Mouse (Mus musculus): ENCODE results near the gene Gprc6a. TPM values are rescaled to one million over a fixed set of nuclear protein-coding genes. Genes with fewer than 3 reads are reported as not detected.

The Gprc6a gene
- total RNA-seq (2015; ENCODE audit: low replicate concordance), result not detected in 2 replicates
- not detected in 2 replicates for total RNA-seq (2017; ENCODE audit: low replicate concordance)

DNA sequence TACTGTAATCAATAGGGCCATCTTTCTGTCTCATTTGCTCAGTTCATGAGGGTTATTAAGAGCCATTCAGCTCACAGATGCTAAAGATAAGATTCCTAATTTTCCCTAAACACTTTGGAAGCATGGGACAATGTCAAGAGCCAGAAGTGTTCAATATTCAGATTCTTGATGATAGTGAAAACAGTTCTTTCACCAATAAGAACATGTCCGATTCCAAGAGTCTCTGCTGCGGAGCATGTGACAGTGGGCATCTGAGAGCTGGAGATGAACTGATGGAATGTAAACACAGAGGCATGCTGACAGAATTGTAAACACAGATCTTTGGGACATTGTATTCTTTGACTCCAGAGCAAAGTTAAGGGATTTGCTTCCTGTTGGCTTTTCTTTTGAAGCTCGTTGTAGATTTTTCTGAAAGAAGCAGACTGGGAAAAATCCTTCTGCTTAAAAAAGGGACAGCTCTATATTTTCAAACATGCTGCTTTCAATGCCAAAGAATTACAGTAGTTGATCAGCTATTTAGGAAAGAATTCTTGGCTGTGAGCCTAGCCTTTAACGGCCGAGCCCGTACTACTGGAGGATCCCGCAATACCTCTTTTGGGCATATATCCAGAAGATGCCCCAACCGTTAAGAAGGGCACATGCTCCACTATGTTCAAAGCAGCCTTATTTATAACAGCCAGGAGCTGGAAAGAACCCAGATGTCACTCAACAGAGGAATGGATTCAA, at the start of gene Gprc6a:
TSS of gene Gprc6a (minus strand) at position 51 of the 726 bp plus-strand sequence.
- ATAC-seq (replicated peaks; ENCODE audit: low FRiP score, poor library complexity, severe bottlenecking), result no peak

DNA sequence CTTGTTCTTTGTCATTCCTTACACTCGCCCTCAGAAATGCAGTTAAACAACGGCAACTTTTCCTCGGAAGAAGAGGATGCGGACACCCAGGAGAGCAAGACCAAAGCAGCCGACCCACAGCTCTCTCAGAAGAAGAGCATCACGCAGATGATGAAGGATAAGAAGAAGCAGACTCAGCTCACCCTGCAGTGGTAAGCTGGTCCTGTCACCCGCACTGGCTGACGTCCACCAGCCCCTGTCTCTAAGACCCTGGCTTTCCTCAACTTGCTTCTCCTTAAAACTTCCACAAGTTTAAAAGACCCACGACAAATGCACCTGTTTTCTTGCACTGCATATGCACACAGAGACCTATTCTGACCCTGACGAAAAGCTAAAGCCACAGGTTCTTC, 47.0 kb upstream of the Gprc6a start:
- ATAC-seq (replicated peaks; ENCODE audit: low FRiP score, poor library complexity, severe bottlenecking), result no peak

DNA sequence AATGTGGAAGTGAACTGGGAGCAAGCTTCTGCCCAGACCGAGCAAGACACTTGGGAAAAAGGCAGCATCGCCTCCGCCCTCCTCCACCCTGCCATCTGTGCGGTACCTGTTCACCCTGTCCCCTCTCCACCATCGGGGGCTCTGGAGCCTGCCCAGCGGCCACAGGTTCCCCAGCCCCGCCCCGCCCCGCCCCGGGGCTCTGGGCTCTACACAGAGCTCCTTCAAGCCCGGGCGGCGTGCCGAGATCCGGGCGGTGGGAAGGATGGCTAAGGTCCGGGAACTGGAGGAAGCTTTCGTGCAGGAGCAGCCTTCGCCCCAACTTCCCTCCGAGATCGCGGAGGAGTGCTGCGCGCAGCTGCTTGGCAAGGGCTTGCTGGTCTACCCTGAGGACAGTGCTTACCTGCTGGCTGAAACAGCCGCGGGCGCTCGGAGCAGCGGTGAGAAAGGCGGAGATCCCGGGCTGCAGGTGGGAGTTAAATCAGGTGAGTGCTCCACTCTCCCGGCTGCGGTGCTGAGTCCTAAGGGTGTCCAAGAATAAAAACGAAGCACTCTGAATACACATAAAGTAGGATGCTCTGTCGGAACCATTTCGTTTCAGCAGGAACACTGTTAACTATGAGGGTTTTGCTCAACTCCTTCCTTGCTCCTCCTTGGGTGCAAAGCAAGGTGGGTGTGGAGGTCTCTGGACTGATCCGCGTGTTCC, 46.4 kb upstream of the Gprc6a start, which contains the start of gene Rfx6:
TSS of gene Rfx6 (plus strand) at position 209 of the 703 bp plus-strand sequence.
- no peak for ATAC-seq (replicated peaks; ENCODE audit: low FRiP score, poor library complexity, severe bottlenecking)

DNA sequence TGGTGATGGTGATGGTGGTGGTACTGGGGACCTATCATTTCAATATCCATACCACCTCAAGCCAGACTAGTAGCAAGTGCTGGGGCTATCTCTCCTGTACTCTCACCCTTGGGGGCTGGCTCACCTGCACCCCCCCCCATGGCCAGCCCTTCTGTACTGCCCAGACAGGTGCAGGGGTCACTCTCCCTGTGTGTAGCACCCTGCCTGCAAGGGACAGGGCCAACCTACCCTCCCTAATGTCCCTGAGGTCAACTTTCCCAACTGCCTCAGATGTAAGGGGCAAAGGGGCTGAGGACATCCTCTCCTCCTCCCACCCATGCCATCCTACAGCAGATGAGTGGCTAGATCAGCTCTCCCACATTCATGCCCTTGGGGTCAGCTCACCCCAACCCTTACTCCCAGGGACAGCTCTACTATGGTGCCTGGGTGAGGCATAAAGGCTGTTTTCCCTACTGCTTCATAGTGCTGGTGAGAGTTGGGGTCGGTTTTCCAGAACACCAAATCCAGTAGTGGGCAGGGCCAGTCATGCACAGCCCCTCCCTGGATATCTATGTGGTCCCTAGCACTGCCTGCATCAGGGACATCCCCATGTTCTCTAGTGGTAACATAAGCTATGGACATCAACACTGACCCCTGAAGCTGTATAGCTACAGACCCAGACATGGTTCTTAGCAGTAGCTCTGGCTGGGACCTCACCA, 41.0 kb upstream of the Gprc6a start:
- no peak for ATAC-seq (replicated peaks; ENCODE audit: low FRiP score, poor library complexity, severe bottlenecking)

DNA sequence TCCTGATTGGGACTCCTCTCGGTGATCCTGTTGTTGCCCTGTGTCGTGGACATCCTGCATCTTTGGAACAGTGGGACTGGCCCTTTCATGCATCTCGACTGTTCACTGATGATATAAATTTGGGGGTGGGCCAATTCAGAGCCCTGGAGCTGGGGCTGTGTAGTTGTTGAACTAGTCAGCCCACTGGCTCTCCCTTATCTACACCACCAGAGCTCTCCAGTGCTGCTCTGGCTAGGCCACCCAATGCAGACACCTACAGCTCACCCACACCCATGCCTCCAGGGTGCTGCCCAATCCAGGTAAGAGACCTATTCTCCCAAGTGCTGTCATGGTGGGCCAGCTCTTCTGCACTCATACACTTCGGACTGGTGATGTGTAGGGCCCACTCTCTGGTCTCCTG, 40.3 kb upstream of the Gprc6a start:
- no peak for ATAC-seq (replicated peaks; ENCODE audit: low FRiP score, poor library complexity, severe bottlenecking)

DNA sequence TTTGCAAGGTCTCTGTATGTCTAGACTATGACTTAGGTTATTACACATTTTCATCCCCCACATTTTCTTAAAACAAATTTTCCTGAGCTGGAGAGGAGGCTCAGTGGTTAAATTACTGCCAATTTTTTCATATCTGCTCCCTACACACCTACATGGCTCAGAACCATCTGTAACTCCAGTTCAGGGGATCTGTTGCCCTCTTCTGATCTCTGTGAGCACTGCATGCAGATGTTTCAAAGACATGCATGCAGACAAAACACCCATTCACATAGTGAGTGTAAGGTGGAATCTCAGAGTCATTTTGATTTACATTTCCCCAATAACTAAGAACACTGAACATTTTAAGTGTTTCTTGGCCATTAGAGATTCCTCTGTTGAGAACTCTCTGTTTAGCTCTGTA, 38.1 kb upstream of the Gprc6a start:
- ATAC-seq (replicated peaks; ENCODE audit: low FRiP score, poor library complexity, severe bottlenecking), result no peak

DNA sequence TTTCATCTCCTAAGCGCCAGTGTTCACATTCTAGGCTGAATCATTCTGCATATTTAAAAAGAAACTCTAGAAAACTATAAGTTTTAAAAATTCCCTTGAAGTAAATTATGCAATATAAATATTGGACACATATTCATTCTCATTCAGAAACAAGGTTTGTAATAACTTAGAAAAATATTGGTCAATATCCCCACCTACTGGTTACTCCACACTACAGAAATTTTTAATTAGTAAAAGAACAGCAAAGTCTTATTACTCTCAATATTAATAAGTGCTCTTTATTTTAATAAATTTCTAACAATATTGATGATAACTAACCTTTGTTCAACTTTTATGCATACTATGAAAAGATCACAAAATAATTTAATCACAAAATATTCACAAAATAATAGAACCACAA, 26.1 kb upstream of the Gprc6a start:
- no peak for ATAC-seq (replicated peaks; ENCODE audit: low FRiP score, poor library complexity, severe bottlenecking)

DNA sequence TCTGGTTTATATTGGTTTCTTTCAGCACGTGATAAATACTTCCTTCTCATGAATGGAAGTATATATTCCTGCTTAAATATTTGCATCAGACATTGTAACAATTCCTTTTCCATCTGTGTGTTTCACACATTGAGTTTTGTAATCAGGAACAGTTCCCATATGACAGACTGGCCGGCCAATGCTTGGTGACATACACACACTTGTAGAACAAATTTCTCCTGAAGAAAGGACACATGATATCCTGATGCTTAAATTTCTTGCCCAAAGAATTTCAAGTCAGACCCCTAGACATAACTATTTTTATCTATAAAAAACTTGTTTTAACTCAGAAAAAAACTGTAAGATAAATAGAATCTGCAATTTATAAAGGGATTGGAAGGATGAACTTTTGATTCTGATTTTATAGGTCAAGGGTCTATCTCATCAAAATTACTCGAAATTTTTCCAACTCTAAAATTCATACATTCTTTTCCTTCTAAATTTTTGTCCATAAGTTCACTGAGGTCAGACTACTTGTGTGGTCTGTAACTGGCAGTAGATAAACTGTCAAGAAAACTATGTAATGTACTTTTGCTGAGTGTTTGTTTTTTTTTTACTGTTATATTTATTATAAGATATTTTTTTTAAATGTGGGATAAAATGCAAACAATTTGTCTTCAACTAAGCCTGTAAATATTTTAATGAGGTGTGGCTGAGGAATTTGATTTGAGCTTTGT, 18.4 kb upstream of the Gprc6a start:
- ATAC-seq (replicated peaks; ENCODE audit: low FRiP score, poor library complexity, severe bottlenecking), result no peak

DNA sequence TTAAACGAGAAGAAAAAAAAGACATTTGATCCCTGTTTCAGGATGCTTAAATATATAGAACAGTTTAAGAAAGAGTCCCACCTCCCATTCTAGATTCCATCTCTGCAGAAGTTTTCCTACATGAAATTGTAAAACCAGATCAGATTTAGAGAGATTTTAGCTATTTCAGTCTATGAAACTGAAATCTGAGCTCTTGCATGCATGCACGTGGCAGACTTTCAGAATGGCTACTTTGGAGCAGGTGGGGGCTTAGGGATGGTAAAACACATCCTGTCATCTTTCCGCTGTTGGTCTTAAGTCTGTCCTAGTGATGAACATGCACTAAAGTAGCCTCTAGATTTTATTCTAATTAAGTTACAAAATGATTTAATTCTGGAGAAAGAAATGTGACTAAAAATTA, 10.1 kb downstream of the Gprc6a start:
- ATAC-seq (replicated peaks; ENCODE audit: low FRiP score, poor library complexity, severe bottlenecking), result no peak

DNA sequence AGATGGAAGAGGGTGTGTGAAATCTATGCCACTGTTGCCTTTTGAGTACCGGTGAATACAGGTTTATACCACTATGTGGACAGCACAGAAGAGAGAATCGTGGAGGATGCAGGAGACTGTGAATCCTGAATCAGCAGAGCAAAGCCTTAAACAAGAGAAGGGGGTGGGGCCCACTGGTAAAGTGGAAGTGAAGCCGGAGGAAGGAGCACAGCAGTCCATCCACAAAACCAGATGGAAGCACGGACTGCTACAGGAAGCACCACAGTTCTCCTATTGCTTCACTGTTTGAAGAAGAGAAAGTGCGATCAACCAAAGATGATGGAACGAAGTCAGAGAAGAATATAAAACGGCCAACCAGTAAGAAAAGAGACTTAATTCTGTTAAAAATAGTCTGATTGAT, 11.1 kb downstream of the Gprc6a start:
- ATAC-seq (replicated peaks; ENCODE audit: low FRiP score, poor library complexity, severe bottlenecking), result no peak

DNA sequence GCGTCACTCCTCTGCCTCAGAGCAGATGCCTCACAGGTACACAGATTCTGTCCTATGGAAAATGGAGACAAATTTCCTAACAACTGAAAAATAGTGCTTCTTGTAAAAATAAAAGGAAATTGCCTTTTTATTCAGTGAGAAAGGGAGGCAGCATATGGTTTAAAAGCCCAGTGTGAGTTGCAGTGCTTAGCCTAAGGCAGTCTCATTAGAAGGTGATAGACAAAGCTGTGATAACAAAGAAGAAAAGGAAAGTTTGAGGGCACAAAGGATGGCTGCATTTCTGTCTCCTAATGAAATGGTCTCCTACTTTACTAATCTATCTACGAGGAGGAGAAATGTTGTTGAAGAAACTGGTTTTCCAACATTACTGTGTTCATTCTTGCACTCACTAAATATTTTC, 12.7 kb downstream of the Gprc6a start:
- no peak for ATAC-seq (replicated peaks; ENCODE audit: low FRiP score, poor library complexity, severe bottlenecking)

DNA sequence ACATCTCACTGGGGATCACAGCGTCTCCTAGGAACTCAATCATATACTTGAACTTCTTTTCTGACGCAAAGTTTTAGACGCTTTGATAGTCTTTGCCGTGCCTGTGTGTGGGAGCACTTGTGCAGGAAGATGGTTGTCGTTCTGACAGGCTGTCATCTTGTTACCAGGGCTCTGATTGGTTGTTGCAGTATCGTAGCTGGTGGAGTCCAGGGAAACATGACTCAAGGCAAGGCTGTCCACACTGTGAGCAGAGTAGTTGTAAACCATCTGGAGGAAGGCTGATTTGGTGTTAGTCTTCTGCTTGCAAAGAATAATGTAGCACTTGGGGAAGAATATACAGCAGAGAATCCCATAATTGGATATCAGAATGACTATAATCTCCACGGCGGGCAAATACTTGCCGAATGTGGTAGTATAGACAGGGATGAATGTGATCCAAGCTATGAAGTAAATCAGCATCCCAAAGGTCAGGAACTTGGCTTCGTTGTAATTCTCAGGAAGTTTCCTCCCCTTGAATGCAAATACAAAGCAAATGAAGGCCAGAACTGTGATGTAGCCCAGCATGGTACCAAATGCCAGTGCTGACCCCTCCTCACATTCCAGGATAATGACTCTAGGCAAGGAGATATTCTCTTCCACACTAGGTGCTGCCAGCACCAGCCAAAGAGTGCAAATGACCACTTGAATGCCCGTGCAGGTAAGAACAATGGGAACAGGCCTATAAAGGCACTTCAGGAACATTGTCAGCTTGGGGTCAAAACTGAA, 16.3 kb downstream of the Gprc6a start:
- ATAC-seq (replicated peaks; ENCODE audit: low FRiP score, poor library complexity, severe bottlenecking), result no peak

DNA sequence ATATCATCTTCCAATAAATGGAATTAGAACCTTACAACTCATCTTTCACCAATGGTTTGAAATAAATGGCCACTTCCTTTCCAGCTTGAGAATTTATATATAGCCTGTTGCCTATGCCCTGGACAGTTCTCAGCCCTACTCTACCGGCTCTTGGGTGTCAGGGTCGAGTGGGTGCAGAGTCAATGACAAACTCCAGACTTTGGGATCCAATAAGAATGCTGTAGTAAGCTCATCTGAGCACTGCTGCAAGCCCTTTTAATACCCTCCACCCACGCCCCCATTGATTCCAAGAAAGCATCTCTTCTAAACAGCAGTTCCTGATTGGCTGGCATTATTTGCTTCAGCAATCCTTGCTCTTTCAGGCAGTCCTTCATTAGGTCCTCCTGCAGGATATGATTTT, 17.8 kb downstream of the Gprc6a start:
- ATAC-seq (replicated peaks; ENCODE audit: low FRiP score, poor library complexity, severe bottlenecking), result no peak

DNA sequence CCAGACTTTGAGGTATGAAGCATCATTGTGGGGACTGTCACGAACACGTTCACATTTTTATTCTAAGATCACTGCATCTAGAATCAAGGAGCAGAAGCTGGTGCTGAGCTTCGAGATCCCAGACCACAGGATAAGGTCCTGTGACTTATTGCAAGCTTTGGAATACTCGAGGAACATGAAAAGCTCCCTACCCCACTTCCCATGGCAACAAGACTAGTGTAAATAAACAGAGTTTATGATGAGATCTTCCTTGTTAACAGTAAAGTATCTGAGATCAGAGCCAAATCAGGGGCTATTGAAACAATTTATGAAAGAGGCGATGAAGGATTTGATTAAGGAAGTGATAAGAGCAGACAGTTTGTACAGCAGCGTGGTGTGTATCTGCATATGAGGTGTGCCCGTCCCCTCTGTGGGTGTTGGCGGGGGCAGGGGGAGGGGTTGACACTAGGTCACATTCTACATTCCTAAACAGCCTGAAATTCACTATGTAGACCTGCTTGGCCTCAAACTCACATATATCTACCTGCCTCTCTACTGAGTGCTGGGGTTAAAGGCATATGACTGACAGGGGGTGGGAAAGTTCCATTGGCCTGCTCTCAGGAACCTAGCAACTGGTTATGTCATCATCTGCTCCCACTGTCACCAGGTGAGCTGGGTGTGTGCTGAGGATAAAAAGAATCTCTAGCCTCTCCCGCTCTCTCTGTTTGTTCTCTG, 19.1 kb downstream of the Gprc6a start:
- ATAC-seq (replicated peaks; ENCODE audit: low FRiP score, poor library complexity, severe bottlenecking), result no peak

DNA sequence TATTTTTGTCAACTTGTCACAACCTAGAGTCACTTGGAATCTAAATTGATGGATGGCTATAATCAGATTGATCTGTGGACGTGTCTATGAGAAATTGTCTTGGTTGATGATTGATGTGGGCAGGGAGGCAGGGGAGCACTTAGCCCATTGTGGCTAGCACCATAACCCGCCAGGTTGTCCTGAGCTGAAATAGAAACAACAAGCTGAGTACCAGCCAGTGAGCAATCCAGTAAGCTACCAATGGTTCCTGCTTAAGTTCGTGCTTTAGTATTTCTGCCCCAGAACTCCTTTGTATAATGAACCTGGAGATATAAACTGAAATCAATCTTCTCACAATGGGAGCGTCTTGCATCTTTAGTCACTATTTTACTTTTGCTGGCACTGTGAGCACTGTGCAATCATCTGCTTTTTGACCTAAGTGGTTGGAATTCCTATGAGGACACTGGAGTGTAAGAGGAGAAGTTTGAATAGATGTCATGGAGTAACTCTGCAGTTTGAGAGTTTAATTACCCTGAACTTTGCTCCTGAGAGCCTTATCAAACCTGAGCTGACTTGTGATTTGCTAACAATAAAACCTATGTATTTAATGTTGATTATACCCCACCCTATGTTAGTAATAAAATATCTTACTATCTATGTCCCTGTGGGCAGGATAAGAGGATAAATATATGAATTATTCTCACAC, 21.4 kb downstream of the Gprc6a start:
- ATAC-seq (replicated peaks; ENCODE audit: low FRiP score, poor library complexity, severe bottlenecking), result no peak

DNA sequence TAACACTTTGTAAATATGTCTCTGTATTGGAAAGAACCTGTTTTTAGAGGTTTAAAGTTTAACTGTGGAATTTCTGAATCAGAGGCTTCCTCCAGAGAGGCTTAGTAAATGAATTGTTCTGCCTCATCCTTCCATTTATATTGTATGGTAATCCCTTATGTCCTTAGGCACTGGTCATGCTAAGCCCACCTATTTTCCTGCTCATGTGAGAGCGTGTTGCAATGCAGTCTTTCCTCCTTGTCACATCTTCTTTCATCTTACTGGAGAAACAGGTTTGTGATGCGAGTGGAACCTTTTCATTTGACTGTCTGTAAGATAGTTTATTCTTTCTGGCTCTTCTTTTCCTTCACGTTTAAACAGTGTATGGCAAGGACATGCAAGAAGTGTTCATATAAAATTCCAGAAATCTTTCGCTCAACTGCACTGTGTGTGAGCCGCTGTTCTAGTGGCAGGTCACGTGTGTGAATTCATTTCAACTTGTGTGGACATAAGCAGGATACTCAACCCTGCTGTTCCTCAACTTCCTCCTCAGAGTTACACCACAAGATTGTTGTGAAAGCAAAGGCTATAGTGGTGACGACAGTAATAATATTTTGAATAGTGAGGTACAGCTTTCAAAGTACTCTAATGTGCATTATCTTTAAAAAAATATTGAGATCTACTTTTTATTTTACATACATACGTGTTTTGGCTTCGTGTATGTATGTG, 34.2 kb downstream of the Gprc6a start:
- no peak for ATAC-seq (replicated peaks; ENCODE audit: low FRiP score, poor library complexity, severe bottlenecking)

DNA sequence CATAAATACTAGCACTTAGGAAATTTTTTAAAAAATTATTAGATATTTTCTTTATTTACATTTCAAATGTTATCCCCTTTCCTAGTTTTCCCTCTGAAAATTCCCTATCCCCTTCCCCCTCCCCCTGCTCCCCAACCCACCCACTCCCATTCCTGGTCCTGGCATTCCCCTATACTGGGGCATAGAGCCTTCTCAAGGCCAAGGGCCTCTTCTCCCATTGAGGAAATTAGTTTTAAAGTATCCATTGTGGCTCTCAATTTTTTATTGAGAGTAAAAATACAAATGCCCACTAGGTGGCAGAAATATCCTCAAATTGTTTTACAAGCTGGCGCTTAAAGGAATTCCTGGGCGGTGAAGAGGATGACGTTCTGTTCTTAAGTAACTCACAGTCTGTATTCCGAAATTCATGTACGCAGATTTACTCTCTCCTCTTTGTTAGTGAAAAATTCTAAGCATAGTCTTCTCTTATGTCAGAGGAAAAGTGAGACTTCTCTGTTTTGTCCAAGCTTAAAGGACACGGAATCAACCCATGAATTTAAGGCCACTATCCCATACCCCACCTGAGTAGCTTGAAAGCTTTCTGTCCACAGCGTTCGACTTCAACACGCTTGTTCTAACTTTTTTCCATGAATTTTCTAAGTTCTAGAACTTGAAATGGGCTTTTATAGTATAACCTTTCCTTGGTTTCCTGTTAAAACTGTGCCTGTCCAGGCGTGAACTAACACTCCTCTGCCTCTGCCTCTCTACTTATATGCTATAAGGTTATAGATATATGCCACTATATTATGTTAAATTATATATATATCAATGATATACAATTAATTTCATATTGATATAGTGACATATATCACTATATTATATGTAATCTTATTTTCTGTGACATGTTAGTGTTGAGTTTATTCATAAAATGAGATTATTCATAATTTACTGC, 36.0 kb downstream of the Gprc6a start:
- no peak for ATAC-seq (replicated peaks; ENCODE audit: low FRiP score, poor library complexity, severe bottlenecking)

Measured in erythroid progenitor cell, adult 5-6 weeks (primary cell).